Mouse (Mus musculus) lung, adult 2 months (tissue): ENCODE measurements at regions not wholly inside any gene's neighbourhood (a gene's known extent, or its start where the extent isn't known, plus 50 kb on each side); places are given as distances from the start of the nearest gene placed in this dataset.

Experiments used
- CTCF ChIP-seq: fragments of 200-500 bp; IDR thresholded peaks from 2 replicates; pipeline ENCODE4 v1.5.1; 2011; ENCODE audit warnings: mild to moderate bottlenecking, low read length, control low read depth; ENCODE audit not compliant: insufficient read depth
- POLR2A ChIP-seq: fragments of 200-500 bp; IDR thresholded peaks from 2 replicates; pipeline ENCODE4 v1.6.1; 2011; ENCODE audit warnings: low read depth, mild to moderate bottlenecking, control low read depth, low read length, borderline replicate concordance; ENCODE audit errors: extremely low read depth

- TF ChIP-seq POLR2A: no peak
- TF ChIP-seq CTCF: no peak
Measured at GRCm38 (mm10) chr2:9464413-9464812, 416.6 kb upstream of the 4930412O13Rik start.
